Mouse (Mus musculus) heart, embryonic 13.5 days (tissue): ENCODE results near the gene Axin1. TPM values are rescaled to one million over a fixed set of nuclear protein-coding genes. Genes with fewer than 3 reads are reported as not detected.
A peak's percentile ranks its signal among the peaks of the same experiment; 100 is the strongest.

Experiments
- ATAC-seq: fragments of 200-750 bp; cut with Nextera tagmentation; 2 replicates; pipeline ENCODE4 v1.8.0; 2017; ENCODE audit warnings: moderate TSS enrichment; ENCODE audit not compliant: insufficient number of reproducible peaks, low FRiP score, low TSS enrichment; ENCODE audit errors: extremely low read depth
- H3K27ac ChIP-seq: fragments of 300-500 bp; sonication (generic); replicated peaks from 2 replicates; pipeline ENCODE4 v1.5.1; 2015; ENCODE audit warnings: moderate library complexity, mild to moderate bottlenecking, inconsistent platforms
- H3K27me3 ChIP-seq: fragments of 300-500 bp; sonication (generic); replicated peaks from 2 replicates; pipeline ENCODE4 v1.6.1; 2015; ENCODE audit warnings: mild to moderate bottlenecking, inconsistent platforms
- H3K36me3 ChIP-seq: fragments of 300-500 bp; sonication (generic); 2 replicates; pipeline ENCODE4 v1.6.1; 2015; ENCODE audit warnings: mild to moderate bottlenecking, inconsistent platforms
- H3K4me1 ChIP-seq: fragments of 300-500 bp; sonication (generic); 2 replicates; pipeline ENCODE4 v1.6.1; 2015; ENCODE audit warnings: inconsistent platforms
- H3K4me2 ChIP-seq: fragments of 300-500 bp; sonication (generic); 2 replicates; pipeline ENCODE4 v1.6.1; 2015; ENCODE audit warnings: inconsistent platforms, mild to moderate bottlenecking, moderate library complexity
- H3K4me3 ChIP-seq: fragments of 300-500 bp; sonication (generic); 2 replicates; pipeline ENCODE4 v1.5.1; 2015; ENCODE audit warnings: moderate library complexity, mild to moderate bottlenecking, inconsistent platforms
- H3K9ac ChIP-seq: fragments of 300-500 bp; sonication (generic); 2 replicates; pipeline ENCODE4 v1.6.1; 2015; ENCODE audit warnings: inconsistent platforms, mild to moderate bottlenecking, moderate library complexity
- H3K9me3 ChIP-seq: fragments of 300-500 bp; sonication (generic); 2 replicates; pipeline ENCODE4 v1.6.1; 2016; ENCODE audit warnings: inconsistent platforms
- WGBS: fragments of 180-500 bp; shearing (Covaris S2); methylation state at CpG from one replicate; pipeline ENCODE4 v1.1.7; 2015; ENCODE audit warnings: mixed read lengths; 5-methylcytosine and 5-hydroxymethylcytosine counted together
- polyA plus RNA-seq: library from polyadenylated mRNA; unstranded; fragments of >200 nt; fragmentation: Nextera tagmentation; extraction: Ambion mirVana; gene quantifications from 2 replicates; pipeline ENCODE4 v1.2.1, GENCODE M21; 2015

The Axin1 gene
- polyA plus RNA-seq, 1 experiment from 2014 or later = 4.1 TPM

DNA sequence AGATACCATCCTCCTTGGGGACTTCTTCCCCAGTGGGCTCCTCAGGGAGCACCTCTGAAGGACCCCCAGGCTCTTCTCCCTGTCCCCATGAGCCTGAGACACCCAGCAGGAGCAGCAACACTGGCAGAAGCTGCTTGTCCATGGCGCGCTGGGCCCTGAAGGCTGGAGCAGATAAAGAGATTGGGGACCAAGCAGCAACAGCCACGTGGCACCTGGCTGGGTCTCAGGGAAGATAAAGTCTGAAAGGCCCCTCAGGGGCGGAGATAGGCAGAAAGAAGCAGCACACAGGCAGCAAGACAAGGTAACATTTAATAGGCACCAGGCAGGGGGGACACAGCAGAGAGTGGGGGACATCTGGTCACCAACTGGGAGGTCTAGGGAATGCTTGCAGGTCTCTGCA is 60.4 kb downstream of the Axin1 start, which contains the start of gene Pdia2:
Gene Pdia2, minus strand, starts transcription at position 196 of the 400 bp plus-strand sequence.
- Histone ChIP-seq H3K9me3 (no peaks in the 10 kb centered on the region), H3K36me3 (peaks cover 43% of the 10 kb centered on the region), H3K4me1 (peaks cover 26% of the 10 kb centered on the region), H3K27ac (no peak within 1 kb of the TSS), H3K4me2 (no peak within 1 kb of the TSS), H3K27me3 (peaks cover 51% of the 10 kb centered on the region), H3K4me3 (no peak within 1 kb of the TSS), H3K9ac (no peak within 1 kb of the TSS)
- ATAC-seq = no peak
- WGBS = 43% methylated on average over 4 of the region's 4 CpGs

DNA sequence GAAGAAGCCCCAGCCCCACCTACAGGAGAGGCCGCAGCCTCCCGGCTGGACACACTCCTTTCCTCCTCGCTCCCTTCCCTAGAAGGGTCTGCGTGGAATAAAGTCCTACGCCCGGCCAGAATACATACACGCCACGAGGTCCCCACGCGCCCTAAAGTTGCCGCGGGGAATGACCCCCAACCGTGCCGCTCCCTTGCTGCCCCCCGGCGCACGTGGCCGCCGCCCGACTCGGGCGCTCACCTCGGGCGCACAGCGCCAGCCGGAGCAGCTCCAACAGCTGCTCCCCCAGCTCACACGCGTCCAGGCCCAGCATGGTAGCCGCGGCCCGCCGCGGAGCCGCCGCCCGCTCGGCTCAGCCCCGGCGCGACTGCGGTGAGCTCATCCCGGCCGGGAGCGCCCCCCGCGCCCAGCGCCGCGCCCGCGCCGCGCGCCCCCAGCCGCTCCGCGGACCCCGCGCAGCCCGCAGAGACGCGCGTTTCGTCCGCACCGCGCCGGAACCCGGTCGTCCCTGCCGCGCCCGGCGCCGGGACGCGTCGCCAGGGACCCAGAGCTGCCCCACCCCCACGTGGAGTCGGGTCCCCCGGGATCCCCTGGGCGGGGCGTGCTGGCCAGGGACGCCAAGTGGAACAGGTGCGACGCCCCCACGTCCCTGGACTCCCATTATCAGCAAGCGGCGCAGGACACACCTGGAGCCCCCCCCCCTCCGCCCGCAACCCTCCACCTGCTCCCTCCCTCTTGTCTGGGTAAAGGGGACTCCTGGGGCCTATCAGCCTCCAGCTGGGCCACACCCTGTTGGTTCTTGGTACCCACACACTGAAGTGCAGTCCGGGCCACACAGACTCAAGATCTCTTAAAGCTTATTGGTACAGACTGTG is 62.6 kb downstream of the Axin1 start:
- ATAC-seq = no peak
- H3K27me3 ChIP-seq = peaks cover 73% of the 10 kb centered on the region
- H3K9ac ChIP-seq = peak overlapping the region; percentile 82
- H3K4me2 ChIP-seq = peak overlapping the region; percentile 93
- H3K27ac ChIP-seq = no peak overlapping the region
- under 1% methylated on average over 75 of the region's 92 CpGs for WGBS
- H3K9me3 ChIP-seq = no peaks in the 10 kb centered on the region
- peaks cover 22% of the 10 kb centered on the region for H3K36me3 ChIP-seq
- peaks cover 26% of the 10 kb centered on the region for H3K4me1 ChIP-seq
- H3K4me3 ChIP-seq = peak overlapping the region; percentile 65

GRCm38 (mm10) chr17:26201998-26202397 is 63.5 kb downstream of the Axin1 start:
- Histone ChIP-seq H3K4me1 (peaks cover 26% of the 10 kb centered on the region), H3K4me3 (no peak overlapping the region; the same call in 1 of the 2 replicates), H3K4me2 (peak overlapping the region; percentile 2; the same call in 1 of the 2 replicates), H3K27ac (no peak overlapping the region), H3K9ac (no peak overlapping the region), H3K27me3 (peaks cover 79% of the 10 kb centered on the region), H3K36me3 (peaks cover 12% of the 10 kb centered on the region), H3K9me3 (no peaks in the 10 kb centered on the region)
- no peak for ATAC-seq

- peaks cover 5% of the 10 kb centered on the region for H3K36me3 ChIP-seq
- H3K4me3 ChIP-seq = peak within 1 kb of the TSS; percentile 63
- no peaks in the 10 kb centered on the region for H3K9me3 ChIP-seq
- no peak for ATAC-seq
- peak within 1 kb of the TSS; percentile 98 for H3K4me2 ChIP-seq
- peaks cover 87% of the 10 kb centered on the region for H3K27me3 ChIP-seq
- H3K9ac ChIP-seq = peak within 1 kb of the TSS; percentile 76
- H3K27ac ChIP-seq = no peak within 1 kb of the TSS
- H3K4me1 ChIP-seq = peaks cover 26% of the 10 kb centered on the region
- 2% methylated on average over 22 of the region's 22 CpGs for WGBS
Measured at GRCm38 (mm10) chr17:26202737-26203136, 64.2 kb downstream of the Axin1 start, which contains the start of gene Rgs11. Rgs11 (plus strand) TSS chr17:26202951.

GRCm38 (mm10) chr17:26203321-26203811 is 64.9 kb downstream of the Axin1 start:
- ATAC-seq = no peak
- no peaks in the 10 kb centered on the region for H3K9me3 ChIP-seq
- 2% methylated on average over 30 of the region's 30 CpGs for WGBS
- peak overlapping the region; percentile 63 for H3K4me3 ChIP-seq
- H3K4me2 ChIP-seq = peak overlapping the region; percentile 98
- H3K4me1 ChIP-seq = peaks cover 26% of the 10 kb centered on the region
- peaks cover 89% of the 10 kb centered on the region for H3K27me3 ChIP-seq
- no peaks in the 10 kb centered on the region; the same call in 1 of the 2 replicates for H3K36me3 ChIP-seq
- peak overlapping the region; percentile 76 for H3K9ac ChIP-seq
- no peak overlapping the region for H3K27ac ChIP-seq

DNA sequence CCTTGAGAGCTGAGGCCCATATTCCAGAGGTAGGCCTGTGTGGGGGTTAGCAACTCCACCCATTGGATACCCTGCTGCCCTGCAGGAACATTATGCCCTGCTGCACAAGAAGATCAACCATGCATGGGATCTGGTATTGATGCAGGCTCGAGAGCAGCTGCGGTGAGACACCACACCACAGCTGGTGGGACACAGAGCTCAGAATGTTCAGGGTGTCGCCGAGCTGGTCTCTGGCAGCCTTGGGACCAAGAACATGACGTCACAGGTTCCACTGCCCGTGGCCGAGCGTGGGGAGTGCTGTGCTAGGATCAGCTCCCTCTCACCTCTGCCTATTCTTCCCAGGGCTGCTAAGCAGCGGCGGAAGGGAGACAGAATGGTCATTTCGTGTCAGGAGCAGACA is 66.3 kb downstream of the Axin1 start:
- Histone ChIP-seq H3K9ac (no peak overlapping the region), H3K4me2 (no peak overlapping the region), H3K9me3 (no peaks in the 10 kb centered on the region), H3K36me3 (no peaks in the 10 kb centered on the region), H3K4me3 (no peak overlapping the region), H3K4me1 (peaks cover 26% of the 10 kb centered on the region), H3K27me3 (peaks cover 79% of the 10 kb centered on the region), H3K27ac (no peak overlapping the region)
- WGBS = 22% methylated on average over 11 of the region's 11 CpGs
- no peak for ATAC-seq

DNA sequence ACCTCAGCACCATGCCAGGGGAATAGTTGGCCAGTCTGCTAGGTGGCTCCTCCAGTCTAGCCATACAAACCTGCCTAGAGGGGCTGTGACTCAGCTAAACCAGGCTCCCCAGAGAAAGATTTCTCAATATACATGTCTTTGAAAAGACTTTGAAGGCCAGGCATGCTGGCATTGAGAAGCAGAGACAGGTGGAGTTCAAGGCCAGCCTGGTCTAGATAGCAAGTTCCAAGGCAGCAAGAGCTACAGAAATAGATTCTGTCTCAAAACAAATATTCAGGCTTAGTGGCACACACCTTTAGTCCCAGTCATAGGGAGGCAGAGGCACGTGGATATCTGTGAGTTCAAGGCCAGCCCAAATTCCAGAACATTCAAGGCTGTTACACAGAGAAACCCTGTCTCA is 67.9 kb downstream of the Axin1 start:
- Histone ChIP-seq H3K9me3 (no peaks in the 10 kb centered on the region), H3K36me3 (no peaks in the 10 kb centered on the region), H3K4me3 (no peak overlapping the region), H3K4me1 (peaks cover 15% of the 10 kb centered on the region), H3K4me2 (no peak overlapping the region), H3K9ac (no peak overlapping the region), H3K27ac (no peak overlapping the region), H3K27me3 (peaks cover 69% of the 10 kb centered on the region)
- ATAC-seq = no peak
- 52% methylated on average over 1 of the region's 1 CpGs for whole genome bisulfite sequencing

- peaks cover 3% of the 10 kb centered on the region; the same call in 1 of the 2 replicates for H3K36me3 ChIP-seq
- H3K9me3 ChIP-seq = no peaks in the 10 kb centered on the region
- 82% methylated on average over 12 of the region's 12 CpGs for WGBS
- no peak within 1 kb of the TSS for H3K4me2 ChIP-seq
- H3K4me1 ChIP-seq = peaks cover 11% of the 10 kb centered on the region
- no peak within 1 kb of the TSS for H3K27ac ChIP-seq
- H3K9ac ChIP-seq = no peak within 1 kb of the TSS
- peaks cover 56% of the 10 kb centered on the region for H3K27me3 ChIP-seq
- H3K4me3 ChIP-seq = no peak within 1 kb of the TSS
- no peak for ATAC-seq
Measured at GRCm38 (mm10) chr17:26207686-26208085, 69.2 kb downstream of the Axin1 start, which contains the start of gene Arhgdig. Arhgdig (minus strand) TSS chr17:26207786.

DNA sequence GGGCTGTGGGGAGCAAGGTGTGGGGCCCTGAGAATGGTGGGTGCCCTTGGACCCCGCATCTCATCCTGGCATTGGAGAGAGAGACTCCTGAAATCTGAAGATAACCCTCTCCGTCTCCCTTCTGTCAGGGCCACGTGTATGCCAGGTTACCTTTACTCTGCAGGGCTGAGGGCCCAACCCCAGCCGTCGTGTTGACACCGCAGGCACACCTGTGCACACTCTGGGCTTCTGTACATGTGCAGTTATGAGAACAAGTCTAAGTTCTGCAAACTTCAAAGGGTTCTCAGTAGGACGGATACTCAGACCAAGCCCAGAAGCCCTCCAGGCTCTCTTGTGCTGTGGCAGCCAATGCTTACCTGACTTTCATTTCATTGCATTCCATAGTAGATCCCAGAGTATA is 73.8 kb downstream of the Axin1 start:
- Histone ChIP-seq H3K36me3 (peaks cover 36% of the 10 kb centered on the region), H3K9ac (no peak overlapping the region)

GRCm38 (mm10) chr17:26212681-26213080 is 74.2 kb downstream of the Axin1 start:
- no peak for ATAC-seq
- Histone ChIP-seq H3K4me2 (no peak overlapping the region), H3K27me3 (peaks cover 9% of the 10 kb centered on the region; the same call in 1 of the 2 replicates), H3K27ac (no peak overlapping the region), H3K4me1 (no peaks in the 10 kb centered on the region), H3K9ac (no peak overlapping the region), H3K36me3 (peaks cover 37% of the 10 kb centered on the region), H3K4me3 (no peak overlapping the region), H3K9me3 (no peaks in the 10 kb centered on the region)
- 79% methylated on average over 11 of the region's 11 CpGs for WGBS

More for the DNA sequence above, 73.8 kb downstream of the Axin1 start:
- Histone ChIP-seq H3K27me3 (peaks cover 13% of the 10 kb centered on the region; the same call in 1 of the 2 replicates), H3K4me1 (no peaks in the 10 kb centered on the region), H3K9me3 (no peaks in the 10 kb centered on the region), H3K4me2 (no peak overlapping the region), H3K4me3 (no peak overlapping the region), H3K27ac (no peak overlapping the region)
- 81% methylated on average over 7 of the region's 7 CpGs for WGBS
- no peak for ATAC-seq

GRCm38 (mm10) chr17:26221508-26221907 is 83.0 kb downstream of the Axin1 start:
- H3K4me1 ChIP-seq = peaks cover 10% of the 10 kb centered on the region
- ATAC-seq = no peak
- H3K27ac ChIP-seq = no peak overlapping the region
- WGBS = 58% methylated on average over 2 of the region's 2 CpGs
- no peaks in the 10 kb centered on the region for H3K27me3 ChIP-seq
- H3K36me3 ChIP-seq = peaks cover 27% of the 10 kb centered on the region
- no peaks in the 10 kb centered on the region for H3K9me3 ChIP-seq
- no peak overlapping the region for H3K4me3 ChIP-seq
- H3K4me2 ChIP-seq = no peak overlapping the region
- H3K9ac ChIP-seq = no peak overlapping the region
